Mouse (Mus musculus): Measurements from ENCODE around the gene Dnajc3. TPM values are rescaled to one million over a fixed set of nuclear protein-coding genes. Genes with fewer than 3 reads are reported as not detected.
A peak's percentile ranks its signal among the peaks of the same experiment; 100 is the strongest.

The Dnajc3 gene
- polyA plus RNA-seq, 1 experiment from 2014 or later, result 55.5 TPM

GRCm38 (mm10) chr14:118903867-118904562 is 33.8 kb upstream of the Dnajc3 start:
- H3K9me3 ChIP-seq (ENCODE audit: low read depth, low read length), result no peaks in the 10 kb centered on the region
- 48% methylated on average over 6 of the region's 6 CpGs for WGBS

GRCm38 (mm10) chr14:118907592-118907991 is 30.2 kb upstream of the Dnajc3 start:
- Histone ChIP-seq H3K27me3 (ENCODE audit: insufficient read depth, low read length) (no peaks in the 10 kb centered on the region), H3K4me3 (ENCODE audit: low read depth, low read length) (no peak overlapping the region), H3K27ac (ENCODE audit: low read depth) (no peak overlapping the region), H3K9me3 (ENCODE audit: low read depth, low read length) (no peaks in the 10 kb centered on the region), H3K4me2 (no peak overlapping the region), H3K9ac (no peak overlapping the region), H3K4me1 (ENCODE audit: insufficient read depth) (0 out of 2 replicates have a peak, but pooled peaks cover 3% of the 10 kb centered on the region), H3K36me3 (ENCODE audit: insufficient read depth) (peaks cover 61% of the 10 kb centered on the region)
- 61% methylated on average over 8 of the region's 8 CpGs for WGBS
- no peak for DNase-seq
- no peak for TF ChIP-seq CTCF (IDR thresholded peaks at IDR 0.05; ENCODE audit: low read depth)
- no peak for ATAC-seq (ENCODE audit: insufficient read depth)

More at GRCm38 (mm10) chr14:118903867-118904562, 33.8 kb upstream of the Dnajc3 start:
- Histone ChIP-seq H3K9ac (no peak overlapping the region), H3K27ac (ENCODE audit: low read depth) (no peak overlapping the region), H3K4me3 (ENCODE audit: low read depth, low read length) (no peak overlapping the region), H3K36me3 (ENCODE audit: insufficient read depth) (peaks cover 78% of the 10 kb centered on the region), H3K4me2 (no peak overlapping the region), H3K4me1 (ENCODE audit: insufficient read depth) (no peaks in the 10 kb centered on the region), H3K27me3 (ENCODE audit: insufficient read depth, low read length) (no peaks in the 10 kb centered on the region)
- TF ChIP-seq CTCF (IDR thresholded peaks at IDR 0.05; ENCODE audit: low read depth), result no peak
- no peak for DNase-seq
- no peak for ATAC-seq (ENCODE audit: insufficient read depth)

GRCm38 (mm10) chr14:118909872-118910271 is 27.9 kb upstream of the Dnajc3 start:
- H3K27ac ChIP-seq (ENCODE audit: low read depth), result peak overlapping the region; percentile 4; the same call in 1 of the 2 replicates

GRCm38 (mm10) chr14:118910332-118911222 is 27.2 kb upstream of the Dnajc3 start:
- Histone ChIP-seq H3K4me1 (ENCODE audit: insufficient read depth) (0 out of 2 replicates have a peak, but pooled peaks cover 3% of the 10 kb centered on the region), H3K4me2 (peak overlapping the region; percentile 32; the same call in 1 of the 2 replicates), H3K27me3 (ENCODE audit: insufficient read depth, low read length) (no peaks in the 10 kb centered on the region), H3K4me3 (ENCODE audit: low read depth, low read length) (no peak overlapping the region), H3K36me3 (ENCODE audit: insufficient read depth) (peaks cover 55% of the 10 kb centered on the region), H3K27ac (ENCODE audit: low read depth) (0 out of 2 replicates have a peak overlapping the region, but pooled peaks have one; percentile 0), H3K9me3 (ENCODE audit: low read depth, low read length) (no peaks in the 10 kb centered on the region), H3K9ac (no peak overlapping the region)
- DNase-seq (peak; percentile 92), ATAC-seq (ENCODE audit: insufficient read depth) (peak; percentile 79; the same call in 1 of the 2 replicates)
- peak; percentile 82 for TF ChIP-seq CTCF (IDR thresholded peaks at IDR 0.05; ENCODE audit: low read depth)
- 39% methylated on average over 29 of the region's 29 CpGs for WGBS

More at GRCm38 (mm10) chr14:118909872-118910271, 27.9 kb upstream of the Dnajc3 start:
- ATAC-seq (ENCODE audit: insufficient read depth), result peak; percentile 53; the same call in 1 of the 2 replicates
- H3K4me3 ChIP-seq (ENCODE audit: low read depth, low read length), result no peak overlapping the region
- peak overlapping the region; percentile 32; the same call in 1 of the 2 replicates for H3K4me2 ChIP-seq
- no peak overlapping the region for H3K9ac ChIP-seq
- H3K4me1 ChIP-seq (ENCODE audit: insufficient read depth), result 0 out of 2 replicates have a peak, but pooled peaks cover 3% of the 10 kb centered on the region
- no peak for TF ChIP-seq CTCF (IDR thresholded peaks at IDR 0.05; ENCODE audit: low read depth)
- H3K9me3 ChIP-seq (ENCODE audit: low read depth, low read length), result no peaks in the 10 kb centered on the region
- H3K27me3 ChIP-seq (ENCODE audit: insufficient read depth, low read length), result no peaks in the 10 kb centered on the region
- peak; percentile 72 for DNase-seq
- H3K36me3 ChIP-seq (ENCODE audit: insufficient read depth), result peaks cover 59% of the 10 kb centered on the region
- WGBS, result 38% methylated on average over 8 of the region's 8 CpGs

GRCm38 (mm10) chr14:118911521-118911920 is 26.3 kb upstream of the Dnajc3 start:
- DNase-seq (no peak), ATAC-seq (ENCODE audit: insufficient read depth) (no peak)
- H3K4me3 ChIP-seq (ENCODE audit: low read depth, low read length), result no peak overlapping the region
- 0 out of 2 replicates have a peak, but pooled peaks cover 3% of the 10 kb centered on the region for H3K4me1 ChIP-seq (ENCODE audit: insufficient read depth)
- no peak for TF ChIP-seq CTCF (IDR thresholded peaks at IDR 0.05; ENCODE audit: low read depth)
- H3K9ac ChIP-seq, result no peak overlapping the region
- peaks cover 52% of the 10 kb centered on the region for H3K36me3 ChIP-seq (ENCODE audit: insufficient read depth)
- no peaks in the 10 kb centered on the region for H3K27me3 ChIP-seq (ENCODE audit: insufficient read depth, low read length)
- 83% methylated on average over 6 of the region's 6 CpGs for WGBS
- H3K4me2 ChIP-seq, result no peak overlapping the region
- no peak overlapping the region for H3K27ac ChIP-seq (ENCODE audit: low read depth)
- no peaks in the 10 kb centered on the region for H3K9me3 ChIP-seq (ENCODE audit: low read depth, low read length)

- no peak for TF ChIP-seq CTCF (IDR thresholded peaks at IDR 0.05; ENCODE audit: low read depth)
- 72% methylated on average over 5 of the region's 5 CpGs for WGBS
- Histone ChIP-seq H3K9ac (no peak overlapping the region), H3K27me3 (ENCODE audit: insufficient read depth, low read length) (no peaks in the 10 kb centered on the region), H3K4me2 (no peak overlapping the region), H3K27ac (ENCODE audit: low read depth) (no peak overlapping the region), H3K4me3 (ENCODE audit: low read depth, low read length) (no peak overlapping the region), H3K9me3 (ENCODE audit: low read depth, low read length) (no peaks in the 10 kb centered on the region), H3K36me3 (ENCODE audit: insufficient read depth) (peaks cover 47% of the 10 kb centered on the region), H3K4me1 (ENCODE audit: insufficient read depth) (0 out of 2 replicates have a peak, but pooled peaks cover 3% of the 10 kb centered on the region)
- ATAC-seq (ENCODE audit: insufficient read depth), result no peak
- no peak for DNase-seq
These were observed 24.1 kb upstream of the Dnajc3 start for GRCm38 (mm10) chr14:118913651-118914050.
